Mouse (Mus musculus) lung, postnatal 4 days (tissue): ENCODE results near the gene Gga2.

ENCODE experiments used
- DNase-seq, 2 experiments: peaks; one replicate each; pipeline ENCODE4 v3.0.0; 2021

The Gga2 gene

DNA sequence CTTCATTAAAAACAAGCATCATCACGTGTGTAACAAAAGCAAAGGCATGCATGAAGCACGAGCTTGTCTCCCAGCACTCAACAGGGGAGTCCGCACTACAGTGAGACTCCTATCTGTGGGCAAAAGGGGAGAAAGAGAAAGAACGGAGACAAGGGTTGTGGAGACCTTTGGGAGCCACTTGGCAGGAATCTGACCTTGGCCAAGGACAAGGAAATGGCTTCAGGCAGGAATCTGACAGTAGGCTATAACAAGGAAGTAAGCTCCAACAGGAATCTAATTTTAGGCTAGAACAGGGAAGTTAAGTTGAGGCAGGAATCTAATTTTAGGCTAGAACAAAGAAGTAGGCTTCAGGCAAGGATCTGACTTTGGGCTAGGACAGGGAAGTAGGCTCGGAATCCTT, 25.1 kb downstream of the Gga2 start:
- no peak for DNase-seq

DNA sequence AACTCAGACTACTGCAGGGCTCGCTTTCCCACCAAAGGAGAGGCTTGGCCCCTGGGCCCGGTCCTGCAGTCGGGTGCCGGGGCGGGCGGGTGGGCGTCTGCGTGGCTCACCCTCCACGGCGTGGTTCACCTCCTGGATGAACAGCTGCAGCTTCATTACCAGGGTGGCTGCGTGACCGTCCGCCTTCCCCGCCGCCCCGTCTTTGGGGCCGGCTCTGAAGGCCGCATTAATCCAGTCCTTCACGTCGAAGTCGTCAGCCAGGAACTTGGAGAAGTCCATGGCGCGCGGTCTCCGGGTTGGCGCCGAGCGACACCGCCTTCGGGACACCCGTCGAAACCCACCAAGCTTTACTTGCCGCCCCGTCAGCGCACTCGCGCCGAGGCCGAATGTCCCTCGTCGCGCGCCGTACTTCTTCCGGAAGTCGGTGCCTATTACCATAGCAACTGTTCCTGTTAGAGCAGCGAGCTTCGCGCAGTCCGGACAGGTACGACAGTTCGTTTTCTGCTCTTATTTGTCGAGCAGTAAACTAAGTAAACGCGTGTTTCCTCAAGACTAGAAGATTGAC, 39.6 kb downstream of the Gga2 start, which contains the start of gene Cog7:
Cog7 (minus strand) TSS at position 405 of the 565 bp plus-strand sequence.
- DNase-seq = peak; percentile 94

DNA sequence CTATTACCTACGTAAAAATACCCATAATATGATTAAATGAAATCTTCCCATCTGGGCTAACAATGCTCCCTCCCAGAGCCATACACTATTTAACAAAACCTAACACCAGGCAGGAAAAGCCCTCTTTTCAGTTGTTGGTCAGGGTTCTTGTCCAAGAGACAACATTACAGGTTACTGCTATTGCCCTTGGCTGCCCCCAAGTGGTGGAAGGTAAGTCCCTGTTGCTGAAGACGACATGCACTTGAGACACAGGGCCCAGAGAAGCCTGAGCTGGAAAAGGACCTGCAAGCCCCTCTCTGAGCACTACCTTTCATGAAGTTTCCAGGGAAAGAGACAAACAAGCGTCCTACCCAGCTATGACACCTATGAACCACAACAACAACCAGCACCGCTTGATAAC, 46.0 kb downstream of the Gga2 start:
- DNase-seq = peak; percentile 35 to 67

DNA sequence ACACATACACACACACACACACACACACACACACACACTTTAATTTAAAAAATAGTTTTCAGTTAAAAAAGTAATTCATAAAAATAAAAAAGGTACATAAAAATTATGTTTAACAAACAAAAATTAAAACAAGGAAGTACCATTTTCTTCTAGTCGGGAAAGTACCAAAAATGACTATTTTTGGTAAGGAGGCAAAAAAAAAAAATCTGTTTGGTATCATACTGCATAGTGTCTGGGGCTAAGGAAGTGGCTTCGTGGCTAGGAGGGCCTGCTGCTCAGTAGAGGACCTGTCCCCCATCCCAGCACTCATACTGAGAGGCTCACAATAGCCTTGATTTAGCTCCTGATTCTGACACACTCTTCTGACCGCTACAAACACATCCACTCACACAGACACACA, 49.3 kb downstream of the Gga2 start:
- DNase-seq = no peak

DNA sequence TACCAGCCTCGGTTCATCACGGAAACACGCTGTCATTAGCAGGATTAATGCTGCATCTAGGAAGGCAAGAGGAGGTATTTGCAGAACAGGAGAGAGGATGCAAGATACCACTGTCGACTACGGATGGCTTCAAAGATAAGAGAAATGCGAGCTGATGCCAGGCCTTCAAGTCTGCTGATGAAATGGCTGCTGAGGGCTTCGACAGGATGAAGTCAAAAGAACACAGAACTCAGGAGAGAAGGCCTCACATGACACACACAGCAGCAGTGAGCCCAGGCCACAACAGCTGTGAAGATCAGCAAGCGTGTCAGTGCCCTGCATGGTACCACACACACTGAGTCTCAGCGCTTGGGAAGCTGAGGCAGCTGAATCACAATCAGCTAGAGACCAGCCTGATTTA, 50.8 kb downstream of the Gga2 start:
- no peak for DNase-seq

DNA sequence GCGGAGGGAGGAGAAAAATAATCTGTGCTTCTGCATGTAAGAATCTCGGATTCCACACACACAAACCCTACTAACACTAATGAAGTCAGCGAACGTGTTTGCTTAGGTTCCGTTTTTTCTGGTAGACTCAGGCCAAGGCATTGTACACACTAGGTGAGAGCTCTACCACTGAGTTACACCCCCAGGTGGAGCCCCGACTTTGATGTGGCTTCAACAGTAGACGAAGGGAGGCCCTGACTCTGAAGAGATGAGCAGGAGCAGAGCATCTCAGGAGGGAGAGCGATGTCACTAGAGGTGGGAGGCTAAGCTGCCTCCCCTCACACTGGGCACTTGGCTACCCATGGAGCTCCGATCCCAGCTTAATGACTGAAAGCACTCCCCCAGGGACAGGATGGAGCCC, 52.2 kb downstream of the Gga2 start:
- no peak for DNase-seq

DNA sequence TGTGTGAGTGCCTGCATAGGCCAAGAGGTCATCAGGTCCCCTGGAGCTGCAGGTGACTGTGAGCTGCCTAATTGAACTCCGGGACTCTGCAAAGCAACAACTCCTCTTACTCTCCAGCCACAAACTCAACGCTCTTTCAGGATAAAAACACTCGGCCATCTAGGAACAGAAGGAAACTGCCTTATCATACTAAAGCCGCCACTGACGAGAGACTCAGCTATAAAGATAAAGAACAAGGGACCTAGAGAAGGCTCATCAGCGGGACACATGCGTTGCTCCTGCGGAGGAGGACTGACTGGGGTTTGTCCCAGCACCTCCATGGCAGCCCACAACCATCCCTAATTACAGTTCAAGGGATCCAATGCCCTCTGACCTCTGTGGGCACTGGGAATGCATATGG, 52.8 kb downstream of the Gga2 start:
- no peak for DNase-seq

DNA sequence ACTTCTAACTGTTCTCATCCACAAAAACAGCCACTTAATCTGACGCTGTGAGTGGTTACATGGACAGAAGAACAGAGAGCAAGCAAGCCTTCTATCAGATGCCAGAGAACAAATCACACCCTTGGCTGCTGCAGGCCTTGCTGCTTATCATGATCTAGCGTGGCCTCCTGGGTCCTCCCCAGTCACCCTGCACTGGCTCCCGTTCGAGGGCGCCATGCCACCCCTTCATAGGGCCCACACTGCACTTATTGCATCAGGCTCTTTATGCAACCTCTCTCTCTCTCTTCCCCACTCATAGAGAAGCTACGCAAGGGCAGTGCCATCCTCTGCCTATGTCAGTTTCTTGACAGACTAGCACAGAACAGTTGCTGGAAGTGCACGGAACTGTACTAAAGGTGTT, 54.9 kb downstream of the Gga2 start:
- no peak for DNase-seq

DNA sequence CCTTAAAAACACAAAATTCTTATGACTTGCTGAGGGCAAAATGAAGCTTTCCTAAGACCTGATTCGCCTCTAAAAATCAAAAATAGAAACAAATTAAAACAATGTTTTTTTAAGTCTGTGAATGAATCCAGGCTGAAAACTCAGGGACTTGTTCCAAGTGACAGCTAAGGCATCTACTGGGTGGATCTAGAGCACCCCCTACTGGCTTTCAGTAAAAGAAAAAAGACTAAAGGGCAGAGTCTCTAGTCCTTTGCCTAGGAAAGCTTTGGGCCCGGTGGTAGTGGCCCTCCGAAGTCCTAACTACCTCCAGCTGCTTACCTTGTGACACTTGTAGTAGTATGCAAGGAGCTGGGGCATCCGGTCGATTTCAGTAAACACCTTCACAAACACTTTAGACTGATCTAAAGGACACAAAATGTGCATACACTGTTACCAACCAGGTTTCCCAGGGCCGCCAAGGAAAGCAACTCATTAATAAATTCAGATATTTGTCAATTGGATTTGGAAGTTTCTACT, 57.1 kb downstream of the Gga2 start:
- DNase-seq = peak in 1 of 2 experiments; percentile 50

DNA sequence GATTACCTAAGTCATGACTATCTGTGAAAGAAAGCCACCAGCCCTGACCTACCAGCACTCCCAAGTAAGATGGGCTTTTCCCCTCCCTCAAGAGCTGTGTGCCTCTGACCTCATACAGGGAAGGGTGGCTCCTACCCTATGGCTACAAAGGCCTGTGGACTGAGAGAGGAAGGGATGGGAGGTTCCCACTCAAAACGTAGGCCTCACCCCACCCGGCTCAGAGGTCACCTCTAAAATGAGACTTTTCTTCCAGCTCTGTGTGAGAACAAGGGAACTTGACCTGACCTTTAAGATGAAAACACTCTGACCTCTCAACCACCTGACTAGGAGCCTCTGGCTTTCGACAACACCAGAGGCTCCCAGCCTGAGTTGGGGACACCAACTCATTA, 58.5 kb downstream of the Gga2 start:
- no peak for DNase-seq

DNA sequence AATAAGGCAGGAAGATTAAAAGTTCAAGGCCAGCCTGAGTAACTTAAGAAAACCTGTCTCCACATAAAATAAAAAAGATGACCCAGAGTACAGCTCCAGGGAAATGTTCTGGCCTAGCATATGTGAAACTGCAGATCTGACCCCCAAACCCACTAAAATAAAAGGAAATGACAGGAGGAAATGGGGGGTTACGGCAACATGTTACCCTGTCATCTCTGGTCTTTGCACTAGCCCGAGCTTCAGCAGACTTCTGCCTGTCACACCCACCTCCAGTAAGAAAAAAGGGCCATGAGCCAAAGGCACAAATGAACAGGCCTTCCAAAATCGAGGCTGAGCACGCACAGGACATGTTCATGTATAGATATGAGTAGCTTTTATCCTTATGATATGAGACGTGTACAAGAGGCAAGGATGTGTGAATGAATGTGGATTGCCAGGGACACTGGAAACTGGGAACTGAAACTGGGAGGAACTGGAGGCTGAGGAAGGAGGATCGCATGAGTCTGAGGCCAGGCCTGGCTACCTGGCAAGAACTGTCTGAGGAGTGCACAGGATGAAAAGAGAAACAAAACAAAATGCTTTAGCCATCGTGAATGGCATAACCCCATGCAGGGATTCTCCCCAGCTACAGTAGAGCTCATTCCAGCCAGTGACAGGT, 59.0 kb downstream of the Gga2 start:
- no peak for DNase-seq

DNA sequence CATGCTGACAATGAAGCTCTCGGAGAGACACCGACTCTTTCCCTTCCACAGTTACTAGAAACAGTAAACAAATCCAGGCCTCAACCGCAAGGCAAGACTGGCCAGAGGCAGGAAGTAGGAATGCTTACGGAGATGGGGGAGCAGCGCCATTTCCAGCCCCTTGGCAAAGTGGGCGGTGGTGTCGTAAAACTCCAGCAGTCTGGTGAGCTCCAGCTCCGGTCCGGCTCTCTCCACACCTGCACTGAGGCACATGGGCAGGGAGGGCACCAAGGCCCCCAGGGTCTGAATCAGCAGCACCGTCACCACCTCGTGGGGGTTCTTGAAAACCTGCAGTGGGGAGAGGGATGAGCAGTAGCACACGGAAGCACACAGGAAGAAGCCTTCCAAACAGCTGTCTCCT, 65.2 kb downstream of the Gga2 start:
- DNase-seq = peak in 1 of 2 experiments; percentile 36

DNA sequence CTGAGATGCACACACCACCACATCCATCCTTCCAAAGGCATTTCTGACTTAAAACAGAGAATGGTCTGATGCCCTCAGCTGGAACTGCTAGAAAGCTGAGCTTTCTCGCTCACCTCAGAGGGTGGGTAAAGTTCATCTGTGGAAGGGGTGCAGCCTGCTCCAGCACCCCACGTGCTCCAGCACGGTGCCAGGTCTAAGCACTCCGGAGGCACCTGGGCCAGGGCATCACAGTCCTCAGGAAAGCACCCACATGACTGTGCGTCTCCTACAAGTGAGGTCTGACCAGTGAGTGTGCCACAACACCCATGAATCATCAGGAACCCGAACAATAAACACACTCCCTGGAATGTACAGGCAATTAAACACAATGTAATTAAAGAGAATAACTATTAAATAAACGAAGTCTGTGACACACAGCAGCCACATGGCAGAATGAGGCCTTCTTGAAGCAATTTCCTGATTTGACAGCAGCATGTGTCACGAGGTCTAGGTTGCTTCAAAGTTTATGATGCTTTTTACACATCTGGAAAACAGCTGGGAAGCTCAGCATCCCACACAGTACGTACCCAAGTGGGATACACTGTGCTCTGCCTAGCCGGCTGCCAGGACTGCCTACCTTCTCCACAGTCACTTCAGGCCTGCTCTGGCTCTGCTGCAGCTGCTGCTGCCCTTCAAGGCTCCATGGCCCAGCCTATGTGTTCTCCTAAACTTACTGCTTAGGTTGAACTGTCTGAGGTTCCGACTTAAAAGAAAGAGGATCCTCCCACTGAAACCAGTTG, 65.9 kb downstream of the Gga2 start:
- DNase-seq = peak in 1 of 2 experiments; percentile 15

DNA sequence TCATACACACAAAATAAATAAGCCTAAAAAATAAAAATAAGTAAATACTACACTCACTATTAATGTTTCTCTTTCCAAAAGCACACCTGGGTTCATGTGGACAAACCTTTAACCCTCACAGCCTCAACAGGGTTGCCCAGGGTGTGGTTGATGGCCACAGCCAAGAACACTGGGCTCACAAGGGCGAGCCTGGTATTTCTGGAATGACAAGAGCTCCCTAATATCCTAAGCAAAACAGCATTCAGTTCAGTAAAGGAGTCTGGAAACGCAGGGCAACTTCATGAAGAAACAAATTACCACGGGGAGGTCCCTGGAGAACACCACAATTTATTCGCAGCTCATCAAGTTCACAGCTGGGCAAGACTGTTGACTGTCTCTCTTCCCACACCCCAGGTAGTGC, 73.5 kb downstream of the Gga2 start:
- peak; percentile 38 to 75 for DNase-seq

DNA sequence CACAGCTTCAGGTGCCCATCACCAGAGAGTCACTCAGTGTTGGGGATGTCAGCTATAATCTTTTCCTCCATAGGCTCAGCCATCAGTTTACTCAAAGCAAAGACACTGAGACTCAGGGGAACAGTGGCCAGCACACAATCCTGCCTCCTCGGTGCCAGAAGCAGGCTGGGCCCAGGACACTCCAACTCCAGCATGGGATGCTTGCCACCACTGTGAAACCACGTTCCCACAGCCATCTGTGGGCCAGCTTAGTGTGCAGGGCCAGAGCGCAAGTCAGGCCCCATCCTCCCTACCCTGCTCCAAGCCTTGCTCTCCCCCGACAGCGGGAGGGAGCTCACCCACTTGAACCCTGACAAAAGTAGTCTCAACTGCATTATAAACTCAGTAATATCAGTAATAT, 74.8 kb downstream of the Gga2 start:
- no peak for DNase-seq

DNA sequence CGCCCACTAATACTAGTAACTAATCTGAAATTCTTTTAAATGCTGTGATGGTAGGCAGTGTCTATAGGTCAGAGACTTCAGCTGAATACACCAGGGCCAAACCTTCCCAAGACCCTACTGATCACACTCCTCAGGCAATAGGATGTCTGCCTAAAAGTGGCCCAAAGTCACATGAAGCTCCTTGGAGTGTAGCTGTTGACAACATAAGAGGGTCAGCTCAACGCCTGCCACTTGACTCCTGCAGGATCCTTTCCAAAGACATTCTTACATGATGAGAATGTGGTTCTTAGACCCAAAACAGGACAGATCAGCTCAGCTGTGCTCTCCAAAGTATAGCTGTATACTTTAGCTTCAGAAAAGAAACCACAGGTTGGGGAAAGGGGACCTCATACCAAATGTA, 78.7 kb downstream of the Gga2 start:
- DNase-seq = no peak

DNA sequence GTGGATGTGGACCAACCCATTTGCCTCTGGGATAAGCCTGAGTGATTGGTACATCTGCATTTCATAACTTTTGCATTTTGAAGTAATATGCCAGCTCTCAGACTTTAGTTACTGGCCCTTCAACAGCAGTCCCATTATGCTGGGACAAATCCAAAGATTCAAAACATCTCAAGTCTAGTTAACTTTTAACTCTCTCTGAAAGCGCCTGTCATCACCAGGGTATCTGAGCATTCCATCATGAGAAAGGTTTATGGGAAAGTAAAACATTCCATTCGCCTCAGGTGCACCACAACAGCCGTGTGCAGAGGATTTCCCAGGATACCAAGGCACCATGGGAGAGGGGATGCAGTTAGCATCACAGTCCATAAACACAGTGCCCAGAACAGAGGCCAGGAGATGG, 79.4 kb downstream of the Gga2 start:
- DNase-seq = no peak

DNA sequence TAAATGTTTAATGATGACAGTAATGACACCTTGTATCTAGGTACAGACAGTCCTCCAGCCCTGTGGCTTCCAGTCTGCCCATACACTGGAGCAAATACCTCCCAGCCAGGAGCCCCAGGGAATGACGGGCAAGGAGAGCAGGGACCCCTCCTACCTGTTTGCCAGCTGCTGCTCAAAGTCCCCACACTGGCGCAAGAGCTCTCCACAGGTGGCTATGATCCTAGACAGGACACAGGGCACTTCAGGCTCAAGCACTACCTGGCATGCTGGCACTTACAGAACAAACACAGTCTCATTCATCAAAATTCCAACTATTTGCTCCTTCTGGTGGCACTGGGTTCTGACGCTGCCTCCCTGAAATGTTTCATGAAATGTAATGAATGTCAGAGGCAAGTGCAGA, 80.0 kb downstream of the Gga2 start:
- DNase-seq = peak; percentile 65 to 88

DNA sequence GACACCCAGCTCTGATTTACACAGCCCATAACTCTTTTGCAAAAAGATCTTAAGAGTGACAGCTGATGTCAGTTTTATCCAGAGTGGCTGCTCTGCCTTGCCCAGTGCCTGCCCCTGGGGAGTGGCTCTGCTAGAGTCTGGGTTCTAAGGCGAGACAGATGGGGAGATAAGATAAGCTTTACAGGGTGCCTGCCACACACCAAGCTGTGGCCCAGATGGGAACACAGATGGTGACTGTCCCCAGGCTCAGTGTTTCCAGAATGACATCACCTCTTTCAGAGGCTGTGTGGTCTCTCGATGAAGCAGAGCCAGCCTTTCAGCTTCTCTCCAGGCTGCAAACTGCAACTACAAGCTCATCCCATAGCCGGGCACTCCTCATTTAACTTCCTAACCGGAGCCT, 81.3 kb downstream of the Gga2 start:
- DNase-seq = peak in 1 of 2 experiments; percentile 58

DNA sequence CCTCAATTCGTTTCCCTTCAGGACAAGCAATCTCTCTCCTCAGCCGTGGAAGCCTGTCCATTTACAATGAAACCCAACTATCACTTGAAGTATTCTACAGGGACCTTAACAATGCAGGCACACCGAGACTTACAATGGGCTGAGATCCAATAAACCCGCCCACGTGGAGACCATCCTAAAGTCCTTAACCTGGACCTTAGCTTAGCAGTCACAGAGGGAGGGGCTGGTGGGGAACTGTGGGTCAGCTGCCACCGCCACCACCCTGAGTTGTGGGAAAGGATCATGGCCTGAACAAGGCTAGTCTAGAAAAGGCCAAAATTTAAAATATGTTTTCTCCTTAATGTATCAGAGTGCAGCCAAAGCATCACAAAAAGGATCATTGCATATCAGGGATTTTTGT, 81.8 kb downstream of the Gga2 start:
- no peak for DNase-seq

DNA sequence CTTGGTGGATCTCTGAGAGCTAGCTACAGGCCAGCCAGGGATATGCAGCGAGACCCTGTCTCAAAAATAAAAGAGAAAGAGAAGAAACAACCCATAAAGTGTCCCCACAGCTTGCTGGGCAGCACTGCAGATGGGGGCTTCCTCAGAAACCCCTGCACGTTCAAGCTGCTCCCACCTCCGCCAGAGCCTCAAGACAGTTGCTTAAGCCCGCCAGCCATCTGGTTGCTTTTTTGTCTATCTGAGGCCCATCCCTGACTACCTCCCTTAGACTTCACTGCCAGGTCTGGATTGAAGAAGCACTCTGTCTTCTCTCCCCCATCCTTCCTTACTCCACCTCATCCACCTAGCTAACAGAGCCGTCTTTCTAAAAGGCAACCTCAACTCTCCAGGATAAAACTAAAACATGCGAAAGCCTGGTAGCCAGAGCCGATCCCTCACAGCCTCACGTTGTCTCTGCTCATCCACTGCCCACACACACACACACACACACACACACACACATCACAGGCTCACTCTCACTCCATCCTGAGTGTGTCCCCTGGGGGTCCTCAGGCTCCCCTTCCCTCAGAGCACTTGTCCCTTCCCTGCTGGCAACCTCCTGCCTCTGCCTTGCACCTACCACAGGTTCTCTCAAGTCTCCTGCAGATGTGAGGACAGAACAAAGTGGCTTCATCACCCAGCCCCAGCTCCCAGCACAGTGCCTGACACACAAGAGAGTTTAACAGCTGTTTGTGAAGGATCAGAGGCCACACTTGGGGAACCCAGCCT, 82.7 kb downstream of the Gga2 start:
- no peak for DNase-seq

DNA sequence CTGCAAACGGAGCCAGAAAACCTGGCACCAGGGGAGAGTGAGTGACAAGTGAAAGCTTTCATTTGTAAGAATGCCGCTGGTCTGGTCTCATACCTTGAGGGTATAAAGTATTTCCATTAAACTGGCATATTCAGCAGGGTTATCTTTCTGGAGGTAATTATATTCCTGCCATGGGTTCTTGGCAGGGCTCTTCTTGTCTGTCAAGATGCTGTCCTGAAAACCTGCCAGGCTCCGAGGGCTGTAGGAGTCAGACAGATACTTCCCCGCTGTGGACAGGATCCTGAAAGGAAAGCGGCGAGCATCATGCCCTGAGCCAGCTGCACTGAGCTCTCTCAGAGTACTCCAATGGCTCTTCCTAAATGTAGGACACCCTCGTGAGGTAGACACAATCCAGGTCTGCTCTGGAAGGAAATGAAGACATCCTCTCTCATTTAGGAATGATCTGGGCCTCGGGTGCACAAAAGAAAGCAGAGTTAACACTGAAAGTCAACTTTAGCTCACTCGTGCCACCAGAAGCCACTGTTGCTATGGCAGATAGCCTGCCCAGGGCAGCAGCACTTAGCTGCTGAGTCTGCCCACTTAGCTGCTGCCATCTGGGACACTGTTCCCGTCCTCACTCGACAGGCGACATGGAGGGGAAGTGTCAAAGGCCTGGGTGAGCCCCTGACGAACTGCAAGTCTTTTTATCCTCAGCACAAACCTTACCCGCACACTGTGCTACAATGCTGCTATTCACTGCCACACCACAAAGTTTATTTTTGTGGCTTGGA, 84.0 kb downstream of the Gga2 start:
- DNase-seq = no peak
